ENCODE assay signal across 11 mouse cellular contexts in genomic region chr11:119786385-119786880, GRCm38 (mm10).
DNase-seq lines count a peak whose midpoint lies in the region; ATAC-seq and TF ChIP-seq lines count a peak whose summit lies in the region.
"Had no signal": no experiment of that assay in that cellular context is flagged by ENCODE, and none has a peak within 500 bp of the region (broad histone marks: within the 10 kb centered on the region; RNA-seq: fewer than 3 reads in every experiment).

No protein-coding gene starts in this region.

- H3K9ac ChIP-seq in forebrain, postnatal 0 days, result no peak overlapping the region
- H3K9ac ChIP-seq in forebrain, embryonic 12.5 days, result no peak overlapping the region
- no peak overlapping the region for H3K9ac ChIP-seq in hindbrain, embryonic 16.5 days (ENCODE audit: low read depth, low read length)
- no peak overlapping the region for H3K9ac ChIP-seq in stomach, embryonic 15.5 days
- H3K9ac ChIP-seq: embryonic facial prominence, embryonic 15.5 days had no signal

- no peaks in the 10 kb centered on the region for H3K9me3 ChIP-seq in forebrain, postnatal 0 days (ENCODE audit: low read length)
- no peaks in the 10 kb centered on the region for H3K9me3 ChIP-seq in forebrain, embryonic 12.5 days
- H3K9me3 ChIP-seq in hindbrain, embryonic 16.5 days (ENCODE audit: control insufficient read depth, low read length), result no peaks in the 10 kb centered on the region
- H3K9me3 ChIP-seq in stomach, embryonic 15.5 days, result no peaks in the 10 kb centered on the region
- H3K9me3 ChIP-seq: embryonic facial prominence, embryonic 15.5 days had no signal

- no peak for DNase-seq in forebrain, postnatal 0 days
- peak; percentile 11 for DNase-seq in thymus, adult 2 months
- no peak for DNase-seq in thymus, postnatal 36 days
- no peak for DNase-seq in left cerebral cortex, postnatal 25 days (ENCODE audit: low spot score in 2 of 2)
- no peak for DNase-seq in testis, postnatal 10 days (ENCODE audit: low spot score)
- DNase-seq: cerebellum, postnatal 36 days had no signal

- H3K36me3 ChIP-seq in forebrain, postnatal 0 days (ENCODE audit: insufficient read depth), result no peaks in the 10 kb centered on the region
- H3K36me3 ChIP-seq in forebrain, embryonic 12.5 days (replicated peaks), result 0 out of 2 replicates have a peak, but pooled peaks cover 4% of the 10 kb centered on the region
- H3K36me3 ChIP-seq in thymus, adult 2 months (ENCODE audit: control insufficient read depth, insufficient read depth, low read length), result no peaks in the 10 kb centered on the region
- H3K36me3 ChIP-seq in hindbrain, embryonic 16.5 days (ENCODE audit: control insufficient read depth, insufficient read depth, low read length), result no peaks in the 10 kb centered on the region
- H3K36me3 ChIP-seq in stomach, embryonic 15.5 days, result no peaks in the 10 kb centered on the region

- intact Hi-C loops in left cerebral cortex, postnatal 25 days (cut with DNase I), result no loop called here

- TF ChIP-seq CTCF in forebrain, postnatal 0 days (IDR thresholded peaks at IDR 0.05; ENCODE audit: low read depth), result 0 out of 2 replicates have a peak, but pooled peaks have one; percentile 16
- no peak for TF ChIP-seq CTCF in thymus, adult 2 months (IDR thresholded peaks at IDR 0.05; ENCODE audit: borderline replicate concordance, control insufficient read depth, extremely low read depth, insufficient read depth, low read length, poor library complexity)

- no peak overlapping the region for H3K4me3 ChIP-seq in forebrain, postnatal 0 days (ENCODE audit: low read depth, low read length)
- H3K4me3 ChIP-seq in forebrain, embryonic 12.5 days (replicated peaks), result no peak overlapping the region
- no peak overlapping the region for H3K4me3 ChIP-seq in thymus, adult 2 months (ENCODE audit: control insufficient read depth, insufficient read depth, low read length)
- H3K4me3 ChIP-seq in hindbrain, embryonic 16.5 days (ENCODE audit: low read length), result no peak overlapping the region
- H3K4me3 ChIP-seq in stomach, embryonic 15.5 days (replicated peaks), result no peak overlapping the region
- H3K4me3 ChIP-seq: embryonic facial prominence, embryonic 15.5 days had no signal

- no peak overlapping the region for H3K27ac ChIP-seq in forebrain, postnatal 0 days (ENCODE audit: low read depth, low read length)
- no peak overlapping the region for H3K27ac ChIP-seq in forebrain, embryonic 12.5 days
- H3K27ac ChIP-seq in thymus, adult 2 months (ENCODE audit: control insufficient read depth, insufficient read depth, low read length), result no peak overlapping the region
- peak overlapping the region; percentile 21 for H3K27ac ChIP-seq in hindbrain, embryonic 16.5 days (ENCODE audit: low read depth, low read length)
- H3K27ac ChIP-seq in stomach, embryonic 15.5 days, result no peak overlapping the region
- H3K27ac ChIP-seq: embryonic facial prominence, embryonic 15.5 days had no signal

- H3K4me2 ChIP-seq in forebrain, postnatal 0 days (ENCODE audit: low read depth), result no peak overlapping the region
- no peak overlapping the region for H3K4me2 ChIP-seq in forebrain, embryonic 12.5 days
- no peak overlapping the region for H3K4me2 ChIP-seq in hindbrain, embryonic 16.5 days (ENCODE audit: low read length)
- no peak overlapping the region for H3K4me2 ChIP-seq in stomach, embryonic 15.5 days
- H3K4me2 ChIP-seq: embryonic facial prominence, embryonic 15.5 days had no signal

- ATAC-seq in forebrain, postnatal 0 days, result no peak
- ATAC-seq in forebrain, embryonic 12.5 days (ENCODE audit: low FRiP score), result no peak
- ATAC-seq in hindbrain, embryonic 16.5 days, result no peak
- peak; percentile 68; the same call in 1 of the 2 replicates for ATAC-seq in stomach, embryonic 15.5 days (ENCODE audit: insufficient read depth, low FRiP score, low read depth)
- ATAC-seq: inflammation-experienced regulatory T-cells, adult 6 months had no signal

- no peak for TF ChIP-seq POLR2A in thymus, adult 2 months (IDR thresholded peaks at IDR 0.05; ENCODE audit: control insufficient read depth, extremely low read depth, insufficient read depth, low read length, poor library complexity)

- no peaks in the 10 kb centered on the region for H3K4me1 ChIP-seq in forebrain, postnatal 0 days (ENCODE audit: insufficient read depth)
- peaks cover 20% of the 10 kb centered on the region for H3K4me1 ChIP-seq in forebrain, embryonic 12.5 days
- H3K4me1 ChIP-seq in thymus, adult 2 months (replicated peaks; ENCODE audit: control insufficient read depth, insufficient read depth, low read length), result peaks cover 5% of the 10 kb centered on the region; the same call in 1 of the 2 replicates
- peaks cover 30% of the 10 kb centered on the region for H3K4me1 ChIP-seq in hindbrain, embryonic 16.5 days (ENCODE audit: control insufficient read depth, insufficient read depth, low read depth, low read length)
- no peaks in the 10 kb centered on the region; the same call in 1 of the 2 replicates for H3K4me1 ChIP-seq in stomach, embryonic 15.5 days

- 66% methylated on average over 8 of the region's 8 CpGs for WGBS in forebrain, postnatal 0 days
- 85% methylated on average over 8 of the region's 8 CpGs for WGBS in forebrain, embryonic 12.5 days
- WGBS in thymus, adult 2 months, result 95% methylated on average over 8 of the region's 8 CpGs
- WGBS in hindbrain, embryonic 16.5 days, result 69% methylated on average over 8 of the region's 8 CpGs
- WGBS in stomach, embryonic 15.5 days, result 73% methylated on average over 8 of the region's 8 CpGs

- no peaks in the 10 kb centered on the region for H3K27me3 ChIP-seq in forebrain, postnatal 0 days (ENCODE audit: insufficient read depth, low read length)
- no peaks in the 10 kb centered on the region for H3K27me3 ChIP-seq in forebrain, embryonic 12.5 days
- no peaks in the 10 kb centered on the region for H3K27me3 ChIP-seq in thymus, adult 2 months (ENCODE audit: control insufficient read depth, insufficient read depth, low read length)
- no peaks in the 10 kb centered on the region for H3K27me3 ChIP-seq in hindbrain, embryonic 16.5 days (replicated peaks; ENCODE audit: control insufficient read depth, insufficient read depth, low read length)
- no peaks in the 10 kb centered on the region for H3K27me3 ChIP-seq in stomach, embryonic 15.5 days (replicated peaks)
- H3K27me3 ChIP-seq: embryonic facial prominence, embryonic 15.5 days had no signal
